ENCODE assay signal across 8 mouse cellular contexts in the genomic region with DNA sequence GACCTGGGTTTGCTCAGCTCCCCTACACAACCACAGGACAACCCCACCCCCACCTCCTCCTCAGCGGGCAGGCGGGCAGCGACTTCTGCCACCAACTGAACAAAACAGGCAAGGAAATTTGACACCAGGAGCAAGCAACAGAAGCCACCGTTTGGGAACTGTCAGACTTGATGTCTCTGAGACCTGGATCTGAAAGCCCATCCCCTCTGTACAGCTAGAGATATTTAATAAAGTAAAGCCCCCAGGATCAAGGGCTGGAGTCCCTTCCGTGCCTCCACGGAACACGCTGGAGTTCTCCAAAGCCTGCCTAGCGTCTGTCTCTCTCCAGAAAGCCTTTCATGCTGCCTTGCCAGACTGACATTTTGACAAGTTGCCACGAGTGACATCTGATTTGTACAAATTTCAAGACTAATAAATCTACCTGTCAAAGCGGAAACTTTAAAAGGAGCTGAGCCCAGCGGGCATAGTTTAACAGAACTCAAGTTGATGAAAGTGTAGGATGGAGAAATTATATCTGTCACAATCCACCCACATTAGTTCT.
DNase-seq lines count a peak whose midpoint lies in the region; ATAC-seq and TF ChIP-seq lines count a peak whose summit lies in the region.

No protein-coding gene starts in this region.

- TF ChIP-seq EP300 in liver, postnatal 0 days (IDR thresholded peaks at IDR 0.05; ENCODE audit: low read depth) = no peak

- H3K27me3 ChIP-seq in forebrain, postnatal 0 days (ENCODE audit: insufficient read depth, low read length) = no peaks in the 10 kb centered on the region
- H3K27me3 ChIP-seq in forebrain, embryonic 16.5 days (replicated peaks; ENCODE audit: control insufficient read depth, insufficient read depth, low read length) = no peaks in the 10 kb centered on the region
- H3K27me3 ChIP-seq in midbrain, embryonic 10.5 days (ENCODE audit: low read depth, poor library complexity, severe bottlenecking) = peaks cover 33% of the 10 kb centered on the region
- no peaks in the 10 kb centered on the region for H3K27me3 ChIP-seq in midbrain, embryonic 15.5 days (replicated peaks)
- H3K27me3 ChIP-seq in neural tube, embryonic 12.5 days (replicated peaks) = peaks cover 6% of the 10 kb centered on the region; the same call in 1 of the 2 replicates
- H3K27me3 ChIP-seq in liver, postnatal 0 days (ENCODE audit: insufficient read depth, low read length) = no peaks in the 10 kb centered on the region

- H3K4me2 ChIP-seq in forebrain, postnatal 0 days (ENCODE audit: low read depth) = no peak overlapping the region
- no peak overlapping the region for H3K4me2 ChIP-seq in forebrain, embryonic 16.5 days (ENCODE audit: low read length)
- H3K4me2 ChIP-seq in midbrain, embryonic 15.5 days = no peak overlapping the region
- H3K4me2 ChIP-seq in neural tube, embryonic 12.5 days (replicated peaks) = peak overlapping the region; percentile 17; the same call in 1 of the 2 replicates
- H3K4me2 ChIP-seq in liver, postnatal 0 days (ENCODE audit: low read depth, low read length) = no peak overlapping the region

- H3K9ac ChIP-seq in forebrain, postnatal 0 days = no peak overlapping the region
- no peak overlapping the region for H3K9ac ChIP-seq in forebrain, embryonic 16.5 days (replicated peaks; ENCODE audit: low read depth, low read length)
- no peak overlapping the region for H3K9ac ChIP-seq in midbrain, embryonic 15.5 days
- no peak overlapping the region for H3K9ac ChIP-seq in neural tube, embryonic 12.5 days
- H3K9ac ChIP-seq in liver, postnatal 0 days (replicated peaks) = no peak overlapping the region

- no peaks in the 10 kb centered on the region for H3K9me3 ChIP-seq in forebrain, postnatal 0 days (ENCODE audit: low read length)
- no peaks in the 10 kb centered on the region for H3K9me3 ChIP-seq in forebrain, embryonic 16.5 days (ENCODE audit: control insufficient read depth, low read length)
- no peaks in the 10 kb centered on the region for H3K9me3 ChIP-seq in midbrain, embryonic 10.5 days (replicated peaks)
- no peaks in the 10 kb centered on the region for H3K9me3 ChIP-seq in midbrain, embryonic 15.5 days
- H3K9me3 ChIP-seq in neural tube, embryonic 12.5 days = no peaks in the 10 kb centered on the region
- no peaks in the 10 kb centered on the region for H3K9me3 ChIP-seq in liver, postnatal 0 days (ENCODE audit: low read length)

- no peak for ATAC-seq in forebrain, postnatal 0 days
- no peak for ATAC-seq in forebrain, embryonic 16.5 days
- ATAC-seq in midbrain, embryonic 15.5 days (replicated peaks) = no peak; the same call in 1 of the 2 replicates
- ATAC-seq in neural tube, embryonic 12.5 days (ENCODE audit: low FRiP score, low read depth) = no peak
- no peak for ATAC-seq in liver, postnatal 0 days

- no peaks in the 10 kb centered on the region for H3K36me3 ChIP-seq in forebrain, postnatal 0 days (ENCODE audit: insufficient read depth)
- H3K36me3 ChIP-seq in forebrain, embryonic 16.5 days (ENCODE audit: control insufficient read depth, insufficient read depth) = no peaks in the 10 kb centered on the region
- no peaks in the 10 kb centered on the region for H3K36me3 ChIP-seq in midbrain, embryonic 10.5 days
- H3K36me3 ChIP-seq in midbrain, embryonic 15.5 days (replicated peaks) = no peaks in the 10 kb centered on the region
- no peaks in the 10 kb centered on the region for H3K36me3 ChIP-seq in neural tube, embryonic 12.5 days
- H3K36me3 ChIP-seq in liver, postnatal 0 days (replicated peaks; ENCODE audit: insufficient read depth, low read length) = no peaks in the 10 kb centered on the region

- 15% methylated on average over 11 of the region's 11 CpGs for WGBS in forebrain, postnatal 0 days
- WGBS in forebrain, embryonic 16.5 days = 13% methylated on average over 11 of the region's 11 CpGs
- 16% methylated on average over 11 of the region's 11 CpGs for WGBS in midbrain, embryonic 10.5 days
- WGBS in midbrain, embryonic 15.5 days = 17% methylated on average over 11 of the region's 11 CpGs
- WGBS in neural tube, embryonic 12.5 days = 7% methylated on average over 11 of the region's 11 CpGs
- WGBS in liver, postnatal 0 days (ENCODE audit: insufficient replicate concordance) = 28% methylated on average over 11 of the region's 11 CpGs

- no peak overlapping the region for H3K4me3 ChIP-seq in forebrain, postnatal 0 days (ENCODE audit: low read depth, low read length)
- no peak overlapping the region for H3K4me3 ChIP-seq in forebrain, embryonic 16.5 days (replicated peaks; ENCODE audit: low read length)
- H3K4me3 ChIP-seq in midbrain, embryonic 10.5 days = peak overlapping the region; percentile 23; the same call in 1 of the 2 replicates
- no peak overlapping the region for H3K4me3 ChIP-seq in midbrain, embryonic 15.5 days
- H3K4me3 ChIP-seq in neural tube, embryonic 12.5 days = no peak overlapping the region
- H3K4me3 ChIP-seq in liver, postnatal 0 days (ENCODE audit: low read depth, low read length) = no peak overlapping the region

- H3K4me1 ChIP-seq in forebrain, postnatal 0 days (ENCODE audit: insufficient read depth) = peaks cover 20% of the 10 kb centered on the region; the same call in 1 of the 2 replicates
- H3K4me1 ChIP-seq in forebrain, embryonic 16.5 days (replicated peaks; ENCODE audit: control insufficient read depth, insufficient read depth, low read length) = peaks cover 50% of the 10 kb centered on the region
- H3K4me1 ChIP-seq in midbrain, embryonic 10.5 days = peaks cover 46% of the 10 kb centered on the region
- H3K4me1 ChIP-seq in midbrain, embryonic 15.5 days = peaks cover 23% of the 10 kb centered on the region
- peaks cover 39% of the 10 kb centered on the region for H3K4me1 ChIP-seq in neural tube, embryonic 12.5 days
- no peaks in the 10 kb centered on the region for H3K4me1 ChIP-seq in liver, postnatal 0 days (ENCODE audit: insufficient read depth)

- no peak overlapping the region for H3K27ac ChIP-seq in forebrain, postnatal 0 days (ENCODE audit: low read depth, low read length)
- no peak overlapping the region for H3K27ac ChIP-seq in forebrain, embryonic 16.5 days (ENCODE audit: low read length)
- no peak overlapping the region; the same call in 1 of the 2 replicates for H3K27ac ChIP-seq in midbrain, embryonic 10.5 days (replicated peaks)
- H3K27ac ChIP-seq in midbrain, embryonic 15.5 days = no peak overlapping the region
- H3K27ac ChIP-seq in neural tube, embryonic 12.5 days = no peak overlapping the region
- H3K27ac ChIP-seq in liver, postnatal 0 days (ENCODE audit: low read depth) = no peak overlapping the region

- TF ChIP-seq CTCF in forebrain, postnatal 0 days (IDR thresholded peaks at IDR 0.05; ENCODE audit: low read depth) = no peak
- no peak for TF ChIP-seq CTCF in liver, postnatal 0 days (IDR thresholded peaks at IDR 0.05; ENCODE audit: low read depth)

- DNase-seq in forebrain, postnatal 0 days = peak; percentile 65
- peak; percentile 44 for DNase-seq in midbrain, embryonic 10.5 days (ENCODE audit: low spot score)
- peak; percentile 94 for DNase-seq in gonadal fat pad, adult 2 months (ENCODE audit: low read depth)
- DNase-seq in liver, postnatal 0 days = no peak
- DNase-seq in thymus, postnatal 25 days = no peak

Comparison
In these comparisons a context has a peak if more than half of its experiments do, and no peak if none do; other contexts are left out.
1. DNase-seq: peak in forebrain, postnatal 0 days (single experiment), midbrain, embryonic 10.5 days (single experiment) and gonadal fat pad, adult 2 months (single experiment); none in liver, postnatal 0 days (single experiment) and thymus, postnatal 25 days (single experiment).